Mouse (Mus musculus) small intestine, adult 2 months (tissue): ENCODE results near the gene Polr2a. TPM values are rescaled to one million over a fixed set of nuclear protein-coding genes. Genes with fewer than 3 reads are reported as not detected.

Experiments
- H3K27ac ChIP-seq: fragments of 200-500 bp; 2 replicates; pipeline ENCODE4 v1.5.1; 2012; ENCODE audit warnings: low read depth, low read length, control low read depth, inconsistent platforms; ENCODE audit not compliant: insufficient read depth
- H3K27me3 ChIP-seq: fragments of 200-500 bp; 2 replicates; pipeline ENCODE4 v1.6.1; 2012; ENCODE audit warnings: mild to moderate bottlenecking, moderate library complexity, low read length, inconsistent platforms; ENCODE audit not compliant: control insufficient read depth, insufficient read depth
- H3K36me3 ChIP-seq: fragments of 200-500 bp; 2 replicates; pipeline ENCODE4 v1.6.1; 2012; ENCODE audit warnings: mild to moderate bottlenecking, low read length, control low read depth, inconsistent platforms; ENCODE audit not compliant: control insufficient read depth, insufficient read depth
- H3K4me1 ChIP-seq: fragments of 200-500 bp; 2 replicates; pipeline ENCODE4 v1.6.1; 2012; ENCODE audit warnings: low read length, inconsistent platforms, mixed read lengths; ENCODE audit not compliant: control insufficient read depth, insufficient read depth, insufficient read length
- H3K4me3 ChIP-seq: fragments of 200-500 bp; 2 replicates; pipeline ENCODE4 v1.5.1; 2012; ENCODE audit warnings: low read depth, mild to moderate bottlenecking, control low read depth, inconsistent platforms, low read length, moderate library complexity
- CTCF ChIP-seq: fragments of 200-500 bp; IDR thresholded peaks from 2 replicates; pipeline ENCODE4 v1.5.1; 2012; ENCODE audit warnings: low read depth, mild to moderate bottlenecking, control low read depth, inconsistent platforms, low read length, moderate library complexity, mixed read lengths; ENCODE audit not compliant: insufficient replicate concordance, insufficient read length; ENCODE audit errors: extremely low read depth
- POLR2A ChIP-seq: fragments of 200-500 bp; IDR thresholded peaks from 2 replicates; pipeline ENCODE4 v1.6.1; 2012; ENCODE audit warnings: low read depth, mild to moderate bottlenecking, control low read depth, inconsistent platforms, low read length, moderate library complexity
- WGBS: fragments of 180-500 bp; shearing (Covaris S2); methylation state at CpG from one replicate; pipeline ENCODE4 v1.1.7; 2018; 5-methylcytosine and 5-hydroxymethylcytosine counted together
- polyA plus RNA-seq: library from polyadenylated mRNA; depleted of rRNA; stranded (reverse); fragments of >200 nt; gene quantifications from 2 replicates; pipeline ENCODE4 v1.2.3, GENCODE M21; 2012; rRNA removed

The Polr2a gene
- polyA plus RNA-seq: 22.5 and 62.3 TPM in 2 replicates

DNA sequence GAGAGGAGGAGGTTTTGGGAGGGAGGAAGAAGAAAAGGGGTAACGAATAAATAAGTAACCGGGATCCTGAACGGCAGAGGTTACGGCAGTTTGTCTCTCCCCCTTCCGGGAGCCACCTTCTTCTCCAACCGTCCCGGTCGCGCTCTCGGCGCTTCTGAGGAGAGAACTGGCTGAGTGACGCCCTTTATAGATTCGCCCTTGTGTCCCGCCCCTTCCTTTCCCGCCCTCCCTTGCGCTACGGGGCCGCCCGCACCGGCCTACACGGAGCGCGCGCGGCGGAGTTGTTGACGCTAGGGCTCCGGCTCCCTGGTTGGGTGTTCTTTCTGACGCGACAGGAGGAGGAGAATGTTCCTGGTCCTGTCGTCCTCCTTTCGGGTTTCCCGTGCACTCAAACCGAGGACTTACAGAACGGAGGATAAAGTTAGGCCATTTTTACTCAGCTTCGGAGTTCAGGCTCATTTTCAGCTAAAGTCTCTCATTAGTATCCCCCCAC, at the start of gene Polr2a:
Polr2a (minus strand) TSS at position 160 of the 493 bp plus-strand sequence.
- Histone ChIP-seq H3K4me1 (peaks cover 7% of the 10 kb centered on the region), H3K36me3 (0 out of 2 replicates have a peak, but pooled peaks cover 1% of the 10 kb centered on the region), H3K27ac (peak within 1 kb of the TSS; percentile 98), H3K27me3 (no peaks in the 10 kb centered on the region), H3K4me3 (peak within 1 kb of the TSS; percentile 62)
- TF ChIP-seq POLR2A: peak; percentile 100
- no peak for TF ChIP-seq CTCF
- under 1% methylated on average over 35 of the region's 36 CpGs for WGBS

GRCm38 (mm10) chr11:69807641-69808040, 49.2 kb upstream of the Polr2a start:
- WGBS: 84% methylated on average over 2 of the region's 2 CpGs
- no peaks in the 10 kb centered on the region for H3K27me3 ChIP-seq
- no peaks in the 10 kb centered on the region; the same call in 1 of the 2 replicates for H3K4me1 ChIP-seq
- no peak overlapping the region for H3K4me3 ChIP-seq
- no peaks in the 10 kb centered on the region for H3K36me3 ChIP-seq
- no peak for TF ChIP-seq POLR2A
- TF ChIP-seq CTCF: no peak
- no peak overlapping the region for H3K27ac ChIP-seq

DNA sequence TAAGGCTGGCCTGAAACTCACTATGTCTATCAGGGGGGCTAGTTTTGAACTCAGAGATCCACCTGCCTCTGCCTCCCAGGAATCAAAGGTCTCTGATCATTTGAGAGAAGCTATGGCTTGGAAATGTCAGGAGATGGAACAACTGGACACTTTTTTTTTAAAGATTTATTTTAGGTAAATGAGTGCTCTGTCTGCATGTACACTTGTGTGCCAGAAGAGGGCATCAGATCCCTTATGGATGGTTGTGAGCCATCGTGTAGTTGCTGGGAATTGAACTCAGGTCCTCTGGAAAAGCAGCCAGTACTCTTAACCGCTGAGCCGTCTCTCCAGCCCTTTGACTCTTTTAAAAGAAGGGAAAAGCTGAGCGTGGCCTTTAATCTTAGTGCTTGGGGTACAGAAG, 47.9 kb upstream of the Polr2a start:
- TF ChIP-seq POLR2A (no peak), CTCF (no peak)
- WGBS: 91% methylated on average over 4 of the region's 4 CpGs
- Histone ChIP-seq H3K36me3 (no peaks in the 10 kb centered on the region), H3K27ac (no peak overlapping the region), H3K4me1 (peaks cover 6% of the 10 kb centered on the region), H3K4me3 (no peak overlapping the region), H3K27me3 (0 out of 2 replicates have a peak, but pooled peaks cover 1% of the 10 kb centered on the region)

DNA sequence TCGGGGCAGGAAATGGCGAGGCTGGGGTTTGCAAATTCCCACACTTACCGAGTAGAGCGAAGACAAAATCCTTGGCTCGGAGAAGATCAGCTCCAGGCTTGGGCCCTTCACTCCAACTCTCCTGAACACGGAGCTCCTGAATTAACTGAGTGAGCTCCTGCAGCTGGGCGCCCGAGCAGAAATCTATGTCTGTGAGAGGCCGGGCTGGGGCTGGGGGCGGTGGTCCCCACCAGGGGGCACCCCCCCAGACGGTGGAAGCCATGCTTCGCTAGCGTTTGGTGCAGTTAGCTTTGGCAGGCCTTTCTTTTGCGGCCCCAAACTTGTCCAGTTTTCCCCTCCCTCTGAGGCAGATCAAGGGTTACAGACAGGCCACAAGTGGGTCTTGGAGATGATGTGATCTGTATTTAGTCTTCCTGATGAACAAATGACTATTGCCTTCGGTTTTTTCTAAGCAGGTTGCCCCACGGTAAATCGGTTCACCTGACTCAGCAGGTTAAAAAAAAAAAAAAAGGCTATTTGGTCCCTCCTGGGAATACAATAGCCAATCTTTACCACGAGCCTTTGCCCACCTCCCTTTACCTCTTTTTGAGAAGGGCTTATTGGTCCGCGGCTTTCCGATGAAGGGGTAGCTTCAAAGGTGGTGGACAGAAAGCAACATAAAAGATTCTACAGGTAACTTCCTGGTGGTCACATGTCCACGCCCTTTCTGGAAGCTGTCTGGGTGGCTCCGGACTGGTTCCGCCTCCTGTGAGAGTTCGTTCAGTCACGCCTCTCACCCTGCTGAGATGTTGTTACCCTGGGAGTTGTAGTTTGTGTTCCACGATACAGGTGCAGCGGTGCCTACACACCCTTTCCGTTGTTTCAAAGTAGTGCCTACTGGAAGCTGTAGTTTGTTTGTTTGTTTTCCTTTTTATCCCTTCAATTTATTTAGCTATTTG, 46.8 kb upstream of the Polr2a start, which contains the start of gene Tmem102:
Tmem102 (minus strand) TSS at position 653 of the 938 bp plus-strand sequence.
- H3K4me3 ChIP-seq: peak within 1 kb of the TSS; percentile 64
- TF ChIP-seq POLR2A: no peak
- no peak for TF ChIP-seq CTCF

DNA sequence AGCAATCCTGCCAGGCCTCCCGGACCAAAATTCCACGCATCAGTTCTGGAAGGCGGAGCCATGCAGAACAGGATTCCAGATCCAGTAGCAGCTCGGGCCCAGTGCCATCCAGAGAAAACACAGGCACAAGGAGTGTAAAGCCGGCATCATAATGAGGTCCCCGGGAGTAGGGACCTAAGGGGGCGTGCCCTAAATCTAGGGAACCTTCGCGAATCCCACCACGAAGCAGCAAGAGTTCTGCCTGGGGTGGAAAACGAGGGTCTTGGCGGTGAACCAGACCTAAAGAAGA, 46.2 kb upstream of the Polr2a start:
- WGBS: 9% methylated on average over 12 of the region's 12 CpGs
- Histone ChIP-seq H3K4me1 (peaks cover 19% of the 10 kb centered on the region), H3K27me3 (0 out of 2 replicates have a peak, but pooled peaks cover 4% of the 10 kb centered on the region), H3K27ac (peak overlapping the region; percentile 63), H3K36me3 (no peaks in the 10 kb centered on the region), H3K4me3 (peak overlapping the region; percentile 64)
- TF ChIP-seq CTCF (no peak), POLR2A (no peak; the same call in 1 of the 2 replicates)

More for the DNA sequence above, 46.8 kb upstream of the Polr2a start, which contains the start of gene Tmem102:
- Histone ChIP-seq H3K36me3 (no peaks in the 10 kb centered on the region), H3K27ac (peak within 1 kb of the TSS; percentile 63), H3K27me3 (0 out of 2 replicates have a peak, but pooled peaks cover 4% of the 10 kb centered on the region), H3K4me1 (peaks cover 16% of the 10 kb centered on the region)
- 17% methylated on average over 29 of the region's 29 CpGs for WGBS

- peak overlapping the region; percentile 77 for H3K27ac ChIP-seq
- peak overlapping the region; percentile 64 for H3K4me3 ChIP-seq
- peak; percentile 64 for TF ChIP-seq CTCF
- TF ChIP-seq POLR2A: peak; percentile 14; the same call in 1 of the 2 replicates
- H3K36me3 ChIP-seq: no peaks in the 10 kb centered on the region
- 0 out of 2 replicates have a peak, but pooled peaks cover 4% of the 10 kb centered on the region for H3K27me3 ChIP-seq
- WGBS: 1% methylated on average over 60 of the region's 60 CpGs
- peaks cover 19% of the 10 kb centered on the region for H3K4me1 ChIP-seq
Observed at GRCm38 (mm10) chr11:69803786-69804651, 45.6 kb upstream of the Polr2a start.
